Mouse (Mus musculus): ENCODE data around the gene Gm10392.

DNA sequence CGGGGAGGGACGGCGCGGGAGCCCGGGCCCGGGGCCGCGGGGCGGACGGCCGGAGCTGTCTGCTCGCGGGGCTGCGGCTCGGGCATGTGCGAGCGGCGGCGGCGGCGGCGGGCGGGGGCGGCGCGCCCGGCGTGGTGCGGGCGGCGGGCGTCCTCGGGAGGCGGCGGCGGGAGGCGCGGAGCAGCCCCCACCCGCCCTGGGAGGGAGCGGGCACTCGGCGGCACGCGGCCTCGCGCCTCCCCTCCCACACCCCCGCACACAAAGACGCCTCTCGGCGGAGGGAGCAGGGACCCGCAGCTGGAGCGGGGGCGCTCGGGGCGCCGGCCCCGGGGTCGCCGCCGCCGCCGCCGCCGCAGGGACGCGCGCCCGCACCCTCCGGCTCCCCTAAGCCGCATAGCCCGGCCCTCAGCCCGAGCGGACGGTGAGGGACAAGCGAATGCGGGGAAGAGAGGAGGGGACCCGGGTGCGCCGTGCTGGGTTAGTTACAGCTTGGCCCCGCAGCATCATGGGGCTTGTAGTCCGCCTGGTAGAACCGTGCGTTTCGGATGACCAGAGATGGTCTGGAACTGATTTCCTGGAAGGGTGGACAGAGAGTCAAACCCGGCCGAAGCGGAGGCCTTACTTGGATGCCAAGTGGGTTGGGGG is 29.3 kb downstream of the Gm10392 start, which contains the start of gene Ankrd13b:
- no peak for TF ChIP-seq POLR2A (IDR thresholded peaks at IDR 0.05; ENCODE audit: control insufficient read depth, low read depth, low read length)
- TF ChIP-seq CTCF (IDR thresholded peaks at IDR 0.05; ENCODE audit: control insufficient read depth, insufficient read depth, insufficient replicate concordance, low read depth, low read length) = no peak
